Mouse (Mus musculus) layer of hippocampus, adult 18-20 months (tissue): ENCODE measurements around the gene Atp5k. TPM values are rescaled to one million over a fixed set of nuclear protein-coding genes. Genes with fewer than 3 reads are reported as not detected.

ENCODE experiments used
- DNase-seq, 2 experiments: peaks; one replicate each; pipeline ENCODE4 v3.0.0; 2022; ENCODE audit warnings: low spot score in 2 of 2
- total RNA-seq, 2 experiments: library from RNA; stranded (reverse); gene quantifications; 2 replicates each; pipeline ENCODE4 v1.2.3; 2021

Atp5k gene
- total RNA-seq, 2 experiments from 2014 or later = 253 to 278 TPM

DNA sequence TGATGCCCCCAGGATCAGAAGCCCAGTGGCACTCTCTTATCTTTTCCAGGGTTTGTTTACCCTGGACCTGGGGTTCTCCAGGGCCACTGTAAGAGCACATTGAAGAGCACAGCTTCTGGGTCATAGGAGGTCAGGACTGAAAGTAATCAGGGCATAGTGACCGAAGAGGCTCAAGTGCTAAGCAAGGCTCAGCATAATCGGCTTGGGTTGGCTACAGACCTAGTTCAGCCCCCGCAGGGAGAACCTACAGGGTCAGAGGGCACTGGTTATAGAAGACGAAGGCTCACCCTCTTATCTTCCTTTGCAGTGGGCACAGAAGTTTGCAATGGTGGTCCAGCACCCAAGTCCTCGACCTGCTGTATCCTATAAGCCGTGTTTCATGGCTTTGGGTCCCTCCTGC, 3.1 kb downstream of the Atp5k start:
- no peak for DNase-seq

- DNase-seq = peak in 1 of 2 experiments; percentile 76
Measured at GRCm38 (mm10) chr5:108427186-108427585, 7.1 kb downstream of the Atp5k start.

DNA sequence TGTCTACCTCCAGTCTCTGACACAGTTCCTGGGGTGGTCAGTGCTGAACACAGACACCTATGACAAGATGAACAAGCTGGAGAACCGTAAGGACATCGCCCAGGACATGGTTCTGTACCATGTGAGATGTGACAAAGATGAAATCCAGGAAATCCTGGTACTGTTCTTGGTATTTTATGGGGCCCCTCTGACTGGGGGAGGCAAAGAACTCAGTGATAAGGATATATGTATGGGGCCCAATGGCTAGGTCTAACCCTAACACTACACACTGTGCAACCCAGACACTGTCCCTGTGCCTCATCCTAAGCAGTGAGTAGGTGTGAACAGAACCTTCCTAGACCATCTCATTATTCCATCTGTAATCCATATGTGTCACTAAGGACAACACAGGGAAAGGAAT, 10.8 kb downstream of the Atp5k start:
- no peak for DNase-seq

DNA sequence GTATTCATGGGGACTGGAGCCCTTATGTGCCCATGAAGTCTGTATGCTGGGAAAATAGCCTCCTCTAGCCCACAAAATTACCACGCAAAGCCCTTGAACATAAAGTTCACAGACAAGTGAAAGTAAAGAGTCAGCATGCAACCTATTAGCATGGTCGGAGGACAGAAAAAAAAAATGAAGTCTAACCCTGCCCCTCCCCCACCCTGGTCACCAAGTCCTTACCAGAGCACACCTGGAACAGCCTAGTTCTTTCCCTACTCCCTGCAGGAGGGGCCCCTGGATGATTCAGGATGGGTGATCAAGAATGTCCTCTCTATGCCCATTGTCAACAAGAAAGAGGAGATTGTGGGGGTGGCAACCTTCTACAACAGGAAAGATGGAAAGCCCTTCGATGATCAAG, 11.5 kb downstream of the Atp5k start:
- no peak for DNase-seq

DNA sequence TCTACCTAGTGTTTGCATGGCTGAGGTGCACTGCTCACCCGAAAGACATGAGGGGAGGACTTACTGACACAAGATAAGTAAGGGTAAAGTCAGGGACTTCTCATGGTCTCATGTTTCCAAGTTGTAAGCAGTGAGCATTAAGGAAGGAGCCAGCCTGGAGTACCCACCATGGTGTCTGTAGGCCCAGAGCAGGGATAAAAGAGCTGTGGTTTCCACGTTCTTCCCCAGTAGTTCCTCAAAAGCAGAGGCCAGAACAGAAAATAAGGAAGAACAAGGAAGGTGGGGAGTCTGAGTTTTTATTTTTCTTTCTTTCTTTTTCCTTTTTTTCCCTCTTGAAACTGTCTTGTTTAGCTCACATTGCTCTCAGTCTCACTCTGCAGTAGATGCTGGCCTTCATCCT, 19.5 kb downstream of the Atp5k start:
- DNase-seq = no peak

- no peak for DNase-seq
Measured at GRCm38 (mm10) chr5:108406977-108407376, 27.3 kb downstream of the Atp5k start.

- no peak for DNase-seq
Measured at GRCm38 (mm10) chr5:108405460-108405859, 28.8 kb downstream of the Atp5k start.

GRCm38 (mm10) chr5:108403453-108403852, 30.8 kb downstream of the Atp5k start:
- DNase-seq = no peak

GRCm38 (mm10) chr5:108389744-108390143, 44.5 kb downstream of the Atp5k start:
- no peak for DNase-seq

DNA sequence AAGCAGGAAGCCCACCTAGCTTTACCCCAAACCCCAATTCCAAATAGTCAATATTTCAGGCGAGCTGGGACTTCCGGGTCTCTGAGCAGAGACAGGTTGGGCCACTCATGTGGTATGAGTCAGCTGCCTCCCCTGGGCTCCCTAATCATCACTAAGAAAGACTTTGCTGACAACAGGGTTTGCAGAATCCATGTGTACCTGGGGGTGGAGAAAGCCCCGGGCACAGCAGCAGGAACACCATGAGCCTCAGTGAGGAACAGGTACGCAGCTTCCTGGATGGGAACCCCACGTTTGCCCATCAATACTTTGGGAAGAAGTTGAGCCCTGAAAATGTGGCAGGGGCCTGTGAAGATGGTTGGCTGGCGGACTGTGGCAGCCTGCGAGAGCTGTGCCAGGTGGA, 46.0 kb downstream of the Atp5k start, which contains the start of gene Pde6b:
TSS of gene Pde6b (plus strand) at position 191 of the 400 bp plus-strand sequence.
- no peak for DNase-seq

DNA sequence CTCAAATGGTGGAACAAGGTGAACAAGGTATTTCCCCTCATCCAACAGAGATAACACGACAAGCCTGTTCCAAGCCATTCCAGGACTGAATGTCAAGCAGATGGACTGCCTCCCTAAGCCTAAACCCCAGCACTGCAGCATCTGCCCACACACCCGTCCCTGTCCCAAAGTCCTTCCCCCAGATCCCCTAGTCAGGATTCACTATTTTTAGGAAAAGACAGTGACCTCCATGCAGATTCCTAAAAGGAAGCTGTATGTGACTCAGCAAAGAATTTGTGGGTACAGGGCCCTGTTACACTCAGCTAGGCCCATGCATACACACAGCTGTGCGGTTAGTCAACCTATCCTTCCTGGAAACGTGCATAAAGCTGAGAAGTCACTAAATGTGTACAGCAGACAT, 47.8 kb downstream of the Atp5k start:
- no peak for DNase-seq

DNA sequence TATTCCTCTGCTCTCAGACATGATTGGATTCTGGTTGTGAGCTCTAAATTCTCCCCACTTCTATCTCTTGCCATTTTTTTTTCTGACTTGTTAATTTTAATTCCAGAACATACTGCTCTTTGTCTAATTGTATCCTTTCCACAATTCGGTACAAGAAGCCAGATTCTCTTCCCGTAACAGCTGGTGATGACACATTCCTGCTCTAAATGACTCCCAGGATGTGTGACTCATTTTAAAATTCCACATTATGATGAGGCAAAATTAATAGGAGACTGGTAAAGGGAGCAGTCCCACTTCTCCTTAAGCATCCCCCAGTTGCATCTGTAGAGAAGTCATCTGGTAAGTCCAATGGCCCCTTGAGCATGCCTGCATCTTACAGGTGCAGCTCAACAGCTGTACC, 48.6 kb downstream of the Atp5k start:
- peak; percentile 68 to 86 for DNase-seq

Other genes with a start within 250 kb of the Atp5k start
- gene Dr1, start 165.6 kb downstream of the Atp5k start, total RNA-seq = 10 to 100 TPM; 45.5 to 46.0 TPM
- gene Pigg, start 121.8 kb downstream of the Atp5k start, total RNA-seq = 10 to 100 TPM; 11.3 to 12.2 TPM
- gene Gm42517, start 66.5 kb downstream of the Atp5k start, total RNA-seq = 10 to 100 TPM; 58.0 to 58.9 TPM
- under 1 TPM; 0.15 to 0.22 TPM for gene Pde6b, start 46.1 kb downstream of the Atp5k start, total RNA-seq
- gene Mfsd7a, start 14.4 kb upstream of the Atp5k start, total RNA-seq = 1 to 10 TPM; 1.2 to 1.6 TPM
- gene Pcgf3, start 26.8 kb upstream of the Atp5k start, total RNA-seq = 10 to 100 TPM; 45.4 to 47.4 TPM
- 100 to 1,000 TPM; 575 to 577 TPM for gene Cplx1, start 115.6 kb upstream of the Atp5k start, total RNA-seq
- gene Gak, start 195.3 kb upstream of the Atp5k start, total RNA-seq = 10 to 100 TPM; 89.7 to 93.0 TPM
- 10 to 100 TPM; 38.5 to 41.3 TPM for gene Tmem175, start 195.3 kb upstream of the Atp5k start, total RNA-seq
- gene Idua, start 225.9 kb upstream of the Atp5k start, total RNA-seq = 10 to 100 TPM; 15.0 to 16.1 TPM
- gene Dgkq, start 235.2 kb upstream of the Atp5k start, total RNA-seq = 10 to 100 TPM; 45.4 to 46.9 TPM
- 1 to 10 TPM in 1 of 2 experiments, under 1 TPM in 1; 0.96 to 1.4 TPM for gene Slc26a1, start 241.1 kb upstream of the Atp5k start, total RNA-seq